Mouse (Mus musculus) ES-Bruce4 (cell line): Measurements from ENCODE around the gene Nanog. TPM values are rescaled to one million over a fixed set of nuclear protein-coding genes. Genes with fewer than 3 reads are reported as not detected.

Experiments used
- H3K27ac ChIP-seq: 2 replicates; pipeline ENCODE4 v1.5.1; 2012; ENCODE audit warnings: low read length, inconsistent platforms; ENCODE audit not compliant: insufficient read depth
- H3K27me3 ChIP-seq: 2 replicates; pipeline ENCODE4 v1.6.1; 2012; ENCODE audit warnings: mild to moderate bottlenecking, low read length, inconsistent platforms; ENCODE audit not compliant: control insufficient read depth, poor library complexity, insufficient read depth, severe bottlenecking
- H3K36me3 ChIP-seq: 2 replicates; pipeline ENCODE4 v1.6.1; 2012; ENCODE audit warnings: inconsistent platforms, mild to moderate bottlenecking, low read length, moderate library complexity; ENCODE audit not compliant: control insufficient read depth, poor library complexity, insufficient read depth, severe bottlenecking
- H3K4me1 ChIP-seq: one replicate; pipeline ENCODE4 v1.8.1; 2011; ENCODE audit warnings: low read length; ENCODE audit not compliant: control insufficient read depth, insufficient read depth
- H3K4me3 ChIP-seq: 2 replicates; pipeline ENCODE4 v1.5.1; 2011; ENCODE audit warnings: low read depth, mild to moderate bottlenecking, low read length
- H3K9ac ChIP-seq: 2 replicates; pipeline ENCODE4 v1.6.1; 2012; ENCODE audit warnings: low read depth, mild to moderate bottlenecking, inconsistent platforms; ENCODE audit not compliant: poor library complexity, severe bottlenecking
- H3K9me3 ChIP-seq: replicated peaks from 2 replicates; pipeline ENCODE4 v1.6.1; 2012; ENCODE audit warnings: mild to moderate bottlenecking, low read length, inconsistent platforms; ENCODE audit not compliant: control insufficient read depth, poor library complexity, insufficient read depth, severe bottlenecking
- CTCF ChIP-seq: IDR thresholded peaks from one replicate; pipeline ENCODE4 v1.8.1; 2011; ENCODE audit warnings: low read depth, low read length
- EP300 ChIP-seq: IDR thresholded peaks from 2 replicates; pipeline ENCODE4 v1.6.1; 2011; ENCODE audit warnings: low read depth, low read length; ENCODE audit not compliant: insufficient read depth
- POLR2A ChIP-seq: IDR thresholded peaks from one replicate; pipeline ENCODE4 v1.8.1; 2011; ENCODE audit warnings: low read length; ENCODE audit not compliant: insufficient read depth
- polyA plus RNA-seq: library from polyadenylated mRNA; stranded (reverse); fragments of >200 nt; gene quantifications from 2 replicates; pipeline ENCODE4 v1.2.4, GENCODE M21; 2011; ENCODE audit warnings: low read depth; ENCODE audit not compliant: missing spikeins, insufficient read depth, insufficient read length

Gene Nanog
- polyA plus RNA-seq, 1 experiment, result 610 TPM

DNA sequence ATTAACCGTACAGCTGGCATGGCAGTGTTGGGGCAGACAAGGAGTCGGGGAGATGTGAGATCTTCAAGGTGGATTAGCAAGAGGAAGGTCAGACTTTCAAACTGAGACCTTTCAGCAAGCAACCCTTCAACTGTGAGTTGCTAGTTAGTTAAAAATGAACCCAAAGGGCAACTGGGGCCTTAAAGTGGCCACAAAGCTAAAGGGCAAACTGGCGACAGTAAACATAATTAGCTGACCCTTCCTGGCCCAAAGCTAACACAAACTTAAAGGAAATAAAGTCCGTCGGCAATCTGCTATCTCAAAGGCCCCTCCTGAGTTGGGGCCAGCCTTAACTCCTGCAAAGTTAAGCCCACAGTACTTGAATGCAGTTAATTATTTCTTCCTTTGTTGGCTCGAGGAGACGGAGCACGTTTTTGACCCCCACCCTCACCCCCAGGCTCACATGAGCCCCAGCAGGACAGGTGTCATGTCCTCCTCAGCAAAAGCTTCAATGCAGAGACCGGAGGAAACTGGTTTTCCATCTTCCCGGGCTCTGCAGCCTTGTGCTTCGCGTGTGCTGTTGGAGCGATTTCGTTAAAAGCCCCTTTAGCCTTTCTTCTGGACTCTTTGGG, 43.6 kb upstream of the Nanog start:
- H3K4me3 ChIP-seq, result no peak overlapping the region
- peak overlapping the region; percentile 95 for H3K27ac ChIP-seq
- H3K36me3 ChIP-seq, result no peaks in the 10 kb centered on the region
- no peak for TF ChIP-seq CTCF
- peak; percentile 95 for TF ChIP-seq EP300
- no peak for TF ChIP-seq POLR2A
- peak overlapping the region; percentile 43 for H3K9ac ChIP-seq
- peaks cover 7% of the 10 kb centered on the region for H3K4me1 ChIP-seq
- no peaks in the 10 kb centered on the region for H3K27me3 ChIP-seq
- H3K9me3 ChIP-seq, result no peaks in the 10 kb centered on the region

DNA sequence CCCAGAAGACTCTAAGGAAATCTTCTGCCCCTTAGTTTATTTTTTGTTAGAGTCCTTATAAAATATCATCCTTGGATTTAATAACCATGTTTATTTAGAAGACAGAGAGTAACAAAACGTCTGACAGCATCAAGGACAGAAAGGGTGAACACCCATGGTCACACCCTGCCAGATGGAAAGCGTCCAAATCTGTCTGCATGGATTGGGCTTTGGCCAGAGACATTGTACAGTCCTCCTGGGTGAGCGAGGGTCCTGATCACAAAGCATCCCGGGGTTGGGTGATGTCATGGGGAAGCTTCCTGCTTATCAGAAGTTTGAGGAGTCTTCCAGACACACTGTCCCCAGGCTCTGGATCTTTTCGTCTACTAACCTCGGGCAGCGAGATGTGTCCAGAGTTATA, 41.4 kb upstream of the Nanog start:
- TF ChIP-seq POLR2A (no peak), CTCF (no peak), EP300 (no peak)
- peaks cover 7% of the 10 kb centered on the region for H3K4me1 ChIP-seq
- no peaks in the 10 kb centered on the region for H3K36me3 ChIP-seq
- peak overlapping the region; percentile 33; the same call in 1 of the 2 replicates for H3K9ac ChIP-seq
- H3K27ac ChIP-seq, result peak overlapping the region; percentile 41
- no peaks in the 10 kb centered on the region for H3K9me3 ChIP-seq
- H3K27me3 ChIP-seq, result no peaks in the 10 kb centered on the region
- no peak overlapping the region for H3K4me3 ChIP-seq

DNA sequence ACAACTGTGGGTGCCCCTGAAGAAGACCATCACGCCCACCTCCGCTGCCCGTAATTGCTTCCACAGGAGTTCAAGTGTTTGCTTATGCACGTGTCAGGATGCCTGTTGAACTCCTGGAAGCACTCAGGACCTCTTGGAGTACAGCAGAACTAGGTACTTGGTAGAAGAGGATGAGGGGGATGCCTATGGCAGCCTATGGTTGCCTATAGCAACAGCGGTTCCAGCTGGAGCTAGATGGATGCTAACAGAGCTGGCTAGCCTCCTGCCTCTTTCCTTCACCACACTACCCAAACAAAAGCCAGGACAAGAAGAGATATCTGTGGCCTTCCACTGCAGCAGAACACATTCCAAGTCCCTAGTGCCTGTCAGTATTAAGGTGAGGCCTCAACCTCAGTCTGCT, 39.6 kb upstream of the Nanog start:
- Histone ChIP-seq H3K4me1 (peaks cover 4% of the 10 kb centered on the region), H3K27me3 (no peaks in the 10 kb centered on the region), H3K9me3 (no peaks in the 10 kb centered on the region), H3K9ac (peak overlapping the region; percentile 25), H3K4me3 (0 out of 2 replicates have a peak overlapping the region, but pooled peaks have one; percentile 37), H3K36me3 (no peaks in the 10 kb centered on the region), H3K27ac (no peak overlapping the region)
- no peak for TF ChIP-seq EP300
- TF ChIP-seq POLR2A, result no peak
- TF ChIP-seq CTCF, result no peak

GRCm38 (mm10) chr6:122668823-122669222, 38.5 kb upstream of the Nanog start:
- H3K27ac ChIP-seq, result peak overlapping the region; percentile 17; the same call in 1 of the 2 replicates
- H3K4me1 ChIP-seq, result peaks cover 4% of the 10 kb centered on the region
- no peaks in the 10 kb centered on the region for H3K36me3 ChIP-seq
- TF ChIP-seq EP300, result no peak
- TF ChIP-seq POLR2A, result no peak
- no peak for TF ChIP-seq CTCF
- H3K9me3 ChIP-seq, result no peaks in the 10 kb centered on the region
- no peaks in the 10 kb centered on the region for H3K27me3 ChIP-seq
- no peak overlapping the region for H3K4me3 ChIP-seq
- no peak overlapping the region for H3K9ac ChIP-seq

DNA sequence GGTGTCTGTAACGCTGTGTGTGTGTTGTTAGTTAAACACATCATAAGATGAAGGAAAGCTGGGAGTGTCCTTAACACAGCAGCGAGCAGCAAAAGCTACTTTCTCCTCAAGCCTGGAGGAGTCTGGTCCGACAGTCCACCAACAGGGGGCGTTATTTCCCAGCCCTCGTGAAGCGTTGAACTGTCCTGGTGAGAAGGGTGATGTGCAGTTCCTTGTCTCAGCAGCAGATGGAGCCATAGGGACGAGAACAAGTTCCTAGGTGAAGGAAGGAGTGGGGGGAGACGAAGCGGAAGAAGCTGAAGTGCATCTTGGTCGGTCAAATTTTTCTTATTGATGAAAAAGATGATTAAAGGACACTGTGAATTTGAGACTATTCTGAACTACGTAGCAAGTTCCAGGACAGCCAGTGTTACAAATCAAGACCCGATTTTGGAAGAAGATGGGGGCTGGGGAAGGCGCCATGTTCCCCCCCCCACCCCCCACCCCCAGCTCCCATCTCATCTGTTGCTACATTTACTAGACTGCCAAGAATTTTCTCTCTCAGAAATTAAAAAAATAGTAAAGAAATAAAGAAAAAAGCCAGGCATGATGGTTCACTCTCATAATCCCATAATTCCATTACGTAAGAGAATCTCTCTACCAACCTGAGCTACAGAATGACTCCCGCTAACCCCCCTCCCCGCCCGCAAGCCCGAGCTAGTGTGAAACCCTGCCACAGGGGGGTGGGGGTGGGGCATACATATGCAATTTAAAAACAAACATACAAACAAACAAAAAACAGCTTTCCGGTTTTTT, 37.7 kb upstream of the Nanog start:
- Histone ChIP-seq H3K36me3 (no peaks in the 10 kb centered on the region), H3K9ac (peak overlapping the region; percentile 19; the same call in 1 of the 2 replicates), H3K9me3 (no peaks in the 10 kb centered on the region), H3K27ac (peak overlapping the region; percentile 19; the same call in 1 of the 2 replicates), H3K27me3 (no peaks in the 10 kb centered on the region), H3K4me3 (no peak overlapping the region), H3K4me1 (peaks cover under 1% of the 10 kb centered on the region)
- TF ChIP-seq POLR2A (no peak), CTCF (peak; percentile 100), EP300 (peak; percentile 80)

GRCm38 (mm10) chr6:122670201-122670551, 37.1 kb upstream of the Nanog start:
- peak overlapping the region; percentile 19 for H3K27ac ChIP-seq
- H3K27me3 ChIP-seq, result no peaks in the 10 kb centered on the region
- H3K9ac ChIP-seq, result peak overlapping the region; percentile 19; the same call in 1 of the 2 replicates
- TF ChIP-seq POLR2A, result no peak
- TF ChIP-seq EP300, result no peak
- no peak for TF ChIP-seq CTCF
- no peaks in the 10 kb centered on the region for H3K9me3 ChIP-seq
- no peaks in the 10 kb centered on the region for H3K36me3 ChIP-seq
- no peaks in the 10 kb centered on the region for H3K4me1 ChIP-seq
- peak overlapping the region; percentile 3; the same call in 1 of the 2 replicates for H3K4me3 ChIP-seq
